In the genomic region with DNA sequence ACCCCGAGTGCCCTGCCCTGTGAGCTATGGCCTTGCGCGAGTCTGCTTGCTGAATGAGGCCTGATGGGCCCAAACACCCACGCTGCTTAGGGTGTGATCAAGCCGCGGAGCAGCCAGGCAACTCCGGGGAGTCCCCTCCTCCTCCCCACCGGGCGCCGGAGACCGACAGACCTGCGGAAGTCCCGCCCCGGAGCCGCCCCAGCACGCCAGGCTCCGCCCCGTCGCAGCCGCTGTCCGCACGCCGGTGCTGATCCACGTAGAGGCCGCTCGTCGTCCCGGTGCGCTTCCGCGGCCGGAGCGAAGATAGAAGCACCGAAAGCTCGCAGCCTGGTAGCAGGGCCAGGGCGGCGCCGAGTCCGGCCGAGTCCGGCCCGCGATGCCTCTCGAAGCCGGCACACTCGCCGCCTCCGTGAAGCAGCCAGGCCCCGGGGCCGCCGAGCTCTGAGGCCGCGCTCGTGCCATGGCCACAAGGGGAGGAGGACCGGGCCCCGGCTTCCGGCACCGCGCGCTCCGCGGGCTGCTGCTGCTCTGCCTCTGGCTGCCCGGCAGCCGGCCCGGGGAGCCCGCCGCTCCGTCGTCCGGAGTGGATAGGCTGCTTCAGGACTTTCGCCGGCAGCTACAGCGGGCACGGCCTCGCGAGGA, we compare ENCODE assay signal across 8 mouse cellular contexts. TPM values are rescaled to one million over a fixed set of nuclear protein-coding genes. Genes with fewer than 3 reads are reported as not detected.
DNase-seq lines count a peak whose midpoint lies in the region; ATAC-seq and TF ChIP-seq lines count a peak whose summit lies in the region.

A gene (plus strand): TSS at position 209 of the 642 bp plus-strand sequence.

- no peak for TF ChIP-seq CTCF in cortical plate, adult 2 months (IDR thresholded peaks at IDR 0.05; ENCODE audit: extremely low read depth, insufficient read depth, low read length)

- peak; percentile 94 for ATAC-seq in activated CD4-positive, CD25-positive, alpha-beta regulatory T cell, adult 4 months
- peak; percentile 98 for ATAC-seq in megakaryocyte progenitor cell, adult 5-6 weeks (replicated peaks; ENCODE audit: poor library complexity)

- 0 out of 2 replicates have a peak within 1 kb of the TSS, but pooled peaks have one; percentile 46 for H3K27ac ChIP-seq in cortical plate, adult 2 months (ENCODE audit: insufficient read depth, low read length)

- DNase-seq in gastrocnemius, adult 8-10 months (ENCODE audit: low spot score in 2 of 2), result peak; percentile 75 to 81
- DNase-seq in induced T-regulatory cell, adult 2 months (ENCODE audit: low read depth), result peak; percentile 95
- DNase-seq in left cerebral cortex, adult 9 months (ENCODE audit: low spot score in 2 of 2), result peak; percentile 59 to 85
- DNase-seq in right cerebral cortex, postnatal 14 days, result peak; percentile 86
- DNase-seq in urinary bladder, postnatal 36 days (ENCODE audit: low spot score in 2 of 2), result peak; percentile 90 to 93

- peak; percentile 84 for TF ChIP-seq POLR2A in cortical plate, adult 2 months (IDR thresholded peaks at IDR 0.05; ENCODE audit: extremely low read depth, insufficient read depth, low read length)

- peak within 1 kb of the TSS; percentile 57 for H3K4me3 ChIP-seq in cortical plate, adult 2 months (ENCODE audit: insufficient read depth, low read length)

- peaks cover 1% of the 10 kb centered on the region for H3K4me1 ChIP-seq in cortical plate, adult 2 months (ENCODE audit: control insufficient read depth, insufficient read depth, low read length)

RNA-seq across cellular contexts. Expression of the gene that starts here (rescaled TPM):
- polyA plus RNA-seq in activated CD4-positive, CD25-positive, alpha-beta regulatory T cell, adult 4 months (2017; shearing (Covaris generic)), result under 1 TPM; 0.33 to 0.36 TPM
- 132 and 134 TPM in 2 replicates for polyA plus RNA-seq in cortical plate, adult 2 months (2012; rRNA removed)
- total RNA-seq in gastrocnemius, adult 8-10 months (2022), result 1 to 10 TPM in 3 of 4 experiments, under 1 TPM in 1; 0.99 to 1.3 (median 1.1) TPM
- total RNA-seq in megakaryocyte progenitor cell, adult 5-6 weeks (2015), result 0.69 and 1.1 TPM in 2 replicates
- 0.83 and 2.5 TPM in 2 replicates for total RNA-seq in megakaryocyte progenitor cell, adult 5-6 weeks (2017)

Comparison
In these comparisons a context has a peak if more than half of its experiments do, and no peak if none do; other contexts are left out.
1. Peak in every context shown above with its lines: DNase-seq, ATAC-seq, H3K4me3 ChIP-seq and H3K27ac ChIP-seq.
2. RNA of the gene that starts here (polyA plus RNA-seq): 132 to 134 TPM in cortical plate, adult 2 months; 0.33 to 0.36 TPM in activated CD4-positive, CD25-positive, alpha-beta regulatory T cell, adult 4 months; every median in the first group is over 10 times any median in the second.
3. Peak in ATAC-seq in activated CD4-positive, CD25-positive, alpha-beta regulatory T cell, adult 4 months; RNA of the gene not detected or under 1 TPM.